Mouse (Mus musculus) myocyte (in vitro differentiated cells): ENCODE data around the gene Bst1.

Experiments used
- MYOD1 ChIP-seq, 3 experiments: IDR thresholded peaks; one replicate each; pipeline ENCODE4 v1.6.1; 2011; ENCODE audit warnings: control low read depth in 2 of 3, low read depth in 2 of 3, mild to moderate bottlenecking in 2 of 3, moderate library complexity in 1 of 3; ENCODE audit not compliant: insufficient read length in 2 of 3, control insufficient read depth in 1 of 3
- MYOG ChIP-seq, 3 experiments: IDR thresholded peaks; one replicate each; pipeline ENCODE4 v1.6.1; 2011; ENCODE audit warnings: control low read depth in 2 of 3, low read depth in 2 of 3, mild to moderate bottlenecking in 2 of 3; ENCODE audit not compliant: insufficient read length in 2 of 3, control insufficient read depth in 1 of 3, insufficient read depth in 1 of 3
- POLR2A ChIP-seq: IDR thresholded peaks from one replicate; pipeline ENCODE4 v1.6.1; 2011; ENCODE audit warnings: low read depth, mild to moderate bottlenecking, control low read depth, moderate library complexity; ENCODE audit not compliant: insufficient read length
- POLR2AphosphoS2 ChIP-seq: IDR thresholded peaks from one replicate; pipeline ENCODE4 v1.6.1; 2011; ENCODE audit warnings: low read depth, control low read depth; ENCODE audit not compliant: insufficient read length
- TCF12 ChIP-seq: IDR thresholded peaks from one replicate; pipeline ENCODE4 v1.6.1; 2011; ENCODE audit warnings: mild to moderate bottlenecking, control low read depth; ENCODE audit not compliant: poor library complexity, insufficient read depth, severe bottlenecking
- TCF3 ChIP-seq: IDR thresholded peaks from one replicate; pipeline ENCODE4 v1.6.1; 2011; ENCODE audit warnings: low read depth, control low read depth; ENCODE audit not compliant: insufficient read length
- USF1 ChIP-seq: IDR thresholded peaks from one replicate; pipeline ENCODE4 v1.6.1; 2011; ENCODE audit warnings: low read depth, mild to moderate bottlenecking, control low read depth, moderate library complexity

- no peak for TF ChIP-seq POLR2A
- no peak for TF ChIP-seq MYOG (IDR thresholded peaks at IDR 0.05; ENCODE audit: control insufficient read depth in 1 of 3, insufficient read depth in 1 of 3, insufficient read length in 2 of 3, low read depth in 2 of 3)
- no peak for TF ChIP-seq POLR2AphosphoS2
- no peak for TF ChIP-seq USF1
- no peak for TF ChIP-seq TCF3
- TF ChIP-seq MYOD1 (IDR thresholded peaks at IDR 0.05; ENCODE audit: control insufficient read depth in 1 of 3, insufficient read length in 2 of 3, low read depth in 2 of 3), result no peak
- no peak for TF ChIP-seq TCF12
Observed at GRCm38 (mm10) chr5:43792354-43792753, 26.3 kb upstream of the Bst1 start.
